Mouse (Mus musculus) megakaryocyte, adult 5-6 weeks (primary cell): Measurements from ENCODE around the gene 1700010B08Rik. TPM values are rescaled to one million over a fixed set of nuclear protein-coding genes. Genes with fewer than 3 reads are reported as not detected.
A peak's percentile ranks its signal among the peaks of the same experiment; 100 is the strongest.

Source experiments
- ATAC-seq: 2 replicates; pipeline ENCODE4 v1.8.0; 2016; ENCODE audit warnings: mild to moderate bottlenecking, inconsistent platforms; ENCODE audit not compliant: poor library complexity, severe bottlenecking
- total RNA-seq, 2 experiments: library from RNA; stranded (forward) in 1 of 2; stranded (reverse) in 1 of 2; fragments of 153-499, 151-499 nt in 1 of 2; fragments of 221-1000, 200-1000 nt in 1 of 2; gene quantifications; 2 replicates each; pipeline versions ENCODE4 v1.2.3 to v1.2.4; 2015 to 2017

The 1700010B08Rik gene
- total RNA-seq, 2 experiments from 2014 or later: not detected

DNA sequence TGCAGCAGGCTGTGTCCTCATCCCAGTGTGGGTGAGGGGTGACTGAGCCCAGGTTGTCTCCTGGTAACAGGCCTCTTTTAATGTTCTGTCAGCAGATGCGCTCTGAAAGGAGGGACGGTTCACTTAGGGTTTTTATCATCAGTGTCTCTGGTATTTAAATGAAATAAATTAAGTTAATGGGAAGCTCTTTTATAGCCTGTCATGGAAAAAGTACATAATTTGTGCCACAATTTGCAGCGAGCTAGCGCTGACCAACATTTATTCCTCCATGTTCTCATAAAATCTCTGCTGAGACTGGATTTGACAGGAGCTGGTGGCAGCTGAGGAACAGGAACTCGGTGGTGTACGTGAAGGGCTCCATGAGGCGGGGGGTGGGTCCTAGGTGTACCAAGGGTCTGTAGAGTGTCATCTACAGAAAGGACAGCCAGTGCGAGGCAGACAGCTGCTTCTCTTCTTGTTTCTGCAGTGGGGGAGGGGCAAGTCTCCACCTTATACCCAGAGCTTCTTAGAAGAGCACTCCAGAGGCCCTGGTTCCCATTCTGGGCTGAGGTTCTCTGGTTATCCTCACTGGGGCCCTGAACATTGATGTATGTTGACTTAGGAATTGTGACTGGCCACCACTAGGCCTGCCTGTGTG lies 48.9 kb downstream of the 1700010B08Rik start:
- ATAC-seq: no peak

DNA sequence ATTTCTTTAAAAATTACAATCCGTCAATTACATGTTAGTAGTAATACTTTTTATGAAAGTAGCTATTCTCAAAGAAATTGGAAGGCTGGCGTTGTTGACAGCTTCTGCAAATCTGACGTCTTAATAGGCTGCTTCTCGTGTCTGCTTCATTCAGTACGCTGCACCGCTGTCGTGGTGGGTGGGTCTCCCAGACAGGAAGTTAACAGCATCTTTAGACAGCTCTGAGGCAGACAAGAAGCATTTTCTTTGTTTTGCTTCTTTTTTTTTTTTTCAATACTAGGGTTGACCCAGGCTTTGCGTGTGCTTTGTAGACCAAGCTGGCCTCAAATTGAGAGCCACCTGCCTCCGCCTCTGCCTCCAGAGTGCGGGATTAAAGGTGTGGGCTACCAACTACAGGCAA lies 50.0 kb downstream of the 1700010B08Rik start:
- ATAC-seq: peak; percentile 43

DNA sequence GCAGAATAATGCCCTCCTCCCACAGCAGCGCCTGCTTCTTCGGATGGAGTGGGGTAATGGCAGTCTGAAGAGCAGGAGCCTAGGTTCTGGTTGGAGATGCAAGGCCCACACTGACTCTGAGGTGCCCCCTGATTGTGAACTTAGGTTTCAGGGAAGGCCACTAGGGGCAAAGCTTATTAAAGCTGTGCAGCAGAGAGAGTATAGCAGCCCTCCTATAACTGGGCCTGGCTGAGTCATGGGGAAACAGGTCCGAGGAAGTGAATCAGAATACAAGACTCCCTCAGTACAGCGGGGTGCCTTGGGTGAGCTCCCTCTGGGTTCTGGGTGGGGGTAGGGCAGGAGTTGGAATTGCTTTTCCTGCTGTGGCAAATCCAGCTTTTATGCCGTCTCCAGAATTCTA lies 51.4 kb downstream of the 1700010B08Rik start:
- no peak for ATAC-seq

Other genes starting within 250 kb of the 1700010B08Rik start
- 0.40 TPM in 1 of 2 replicates, not detected in the other for gene 1700021F07Rik, start 196.8 kb upstream of the 1700010B08Rik start, total RNA-seq (2015)
- not detected in 2 replicates for gene 1700021F07Rik, start 196.8 kb upstream of the 1700010B08Rik start, total RNA-seq (2017)
- gene Ankrd60, start 141.1 kb upstream of the 1700010B08Rik start, total RNA-seq (2015): not detected in 2 replicates
- not detected in 2 replicates for gene Ankrd60, start 141.1 kb upstream of the 1700010B08Rik start, total RNA-seq (2017)
- 15.9 and 16.6 TPM in 2 replicates for gene Rab22a, start 59.7 kb upstream of the 1700010B08Rik start, total RNA-seq (2015)
- 8.5 and 9.2 TPM in 2 replicates for gene Rab22a, start 59.7 kb upstream of the 1700010B08Rik start, total RNA-seq (2017)
- gene Vapb, start 18.1 kb downstream of the 1700010B08Rik start, total RNA-seq (2015): 11.2 and 14.3 TPM in 2 replicates
- gene Vapb, start 18.1 kb downstream of the 1700010B08Rik start, total RNA-seq (2017): 85.1 and 86.5 TPM in 2 replicates